Comparison of ENCODE assay signal across 15 mouse cellular contexts in genomic region chr16:90845038-90845437, GRCm38 (mm10). TPM values are rescaled to one million over a fixed set of nuclear protein-coding genes. Genes with fewer than 3 reads are reported as not detected.
DNase-seq lines count a peak whose midpoint lies in the region; ATAC-seq and TF ChIP-seq lines count a peak whose summit lies in the region.
"Had no signal": no experiment of that assay in that cellular context is flagged by ENCODE, and none has a peak within 500 bp of the region (broad histone marks: within the 10 kb centered on the region; RNA-seq: fewer than 3 reads in every experiment).

No protein-coding gene starts in this region.

- H3K27me3 ChIP-seq in heart, embryonic 14.5 days (ENCODE audit: control insufficient read depth, insufficient read depth, low read length) = no peaks in the 10 kb centered on the region
- no peaks in the 10 kb centered on the region for H3K27me3 ChIP-seq in heart, adult 2 months (ENCODE audit: control insufficient read depth, insufficient read depth, low read length)
- peaks cover 14% of the 10 kb centered on the region; the same call in 1 of the 2 replicates for H3K27me3 ChIP-seq in midbrain, embryonic 10.5 days (ENCODE audit: low read depth, poor library complexity, severe bottlenecking)
- H3K27me3 ChIP-seq in midbrain, embryonic 15.5 days (replicated peaks) = no peaks in the 10 kb centered on the region
- no peaks in the 10 kb centered on the region for H3K27me3 ChIP-seq in forebrain, embryonic 13.5 days
- no peaks in the 10 kb centered on the region for H3K27me3 ChIP-seq in midbrain, embryonic 16.5 days (ENCODE audit: control insufficient read depth, insufficient read depth, low read depth, low read length)
- H3K27me3 ChIP-seq in kidney, embryonic 14.5 days (ENCODE audit: control insufficient read depth, insufficient read depth, low read length) = no peaks in the 10 kb centered on the region
- H3K27me3 ChIP-seq: embryonic facial prominence, embryonic 13.5 days had no signal

- H3K27ac ChIP-seq in heart, embryonic 14.5 days (replicated peaks in 1 of 2; ENCODE audit: control insufficient read depth in 1 of 2, insufficient read depth in 1 of 2, low read depth in 2 of 2, low read length in 2 of 2) = peak overlapping the region; percentile 81 to 84
- H3K27ac ChIP-seq in heart, adult 2 months = no peak overlapping the region
- peak overlapping the region; percentile 46 for H3K27ac ChIP-seq in midbrain, embryonic 10.5 days (replicated peaks)
- no peak overlapping the region for H3K27ac ChIP-seq in midbrain, embryonic 15.5 days
- peak overlapping the region; percentile 74 for H3K27ac ChIP-seq in forebrain, embryonic 13.5 days
- 0 out of 2 replicates have a peak overlapping the region, but pooled peaks have one; percentile 19 for H3K27ac ChIP-seq in midbrain, embryonic 16.5 days (ENCODE audit: low read length)
- no peak overlapping the region for H3K27ac ChIP-seq in kidney, embryonic 14.5 days (ENCODE audit: low read depth, low read length)
- H3K27ac ChIP-seq: embryonic facial prominence, embryonic 13.5 days; liver, embryonic 12.5 days had no signal

- no peak for TF ChIP-seq CTCF in heart, adult 2 months (IDR thresholded peaks at IDR 0.05)

- H3K9ac ChIP-seq in heart, embryonic 14.5 days (ENCODE audit: low read length) = 0 out of 2 replicates have a peak overlapping the region, but pooled peaks have one; percentile 12
- no peak overlapping the region for H3K9ac ChIP-seq in heart, adult 2 months (ENCODE audit: low read depth, low read length)
- no peak overlapping the region for H3K9ac ChIP-seq in midbrain, embryonic 15.5 days
- H3K9ac ChIP-seq in forebrain, embryonic 13.5 days = no peak overlapping the region
- no peak overlapping the region for H3K9ac ChIP-seq in midbrain, embryonic 16.5 days (ENCODE audit: low read depth, low read length)
- H3K9ac ChIP-seq in kidney, embryonic 14.5 days (ENCODE audit: low read depth, low read length) = no peak overlapping the region
- H3K9ac ChIP-seq: embryonic facial prominence, embryonic 13.5 days; liver, embryonic 12.5 days had no signal

- H3K4me2 ChIP-seq in heart, embryonic 14.5 days (ENCODE audit: low read length) = peak overlapping the region; percentile 35
- no peak overlapping the region for H3K4me2 ChIP-seq in midbrain, embryonic 15.5 days
- peak overlapping the region; percentile 12; the same call in 1 of the 2 replicates for H3K4me2 ChIP-seq in forebrain, embryonic 13.5 days
- H3K4me2 ChIP-seq in midbrain, embryonic 16.5 days (ENCODE audit: low read length) = no peak overlapping the region
- H3K4me2 ChIP-seq in kidney, embryonic 14.5 days (replicated peaks; ENCODE audit: low read depth, low read length) = no peak overlapping the region
- H3K4me2 ChIP-seq: embryonic facial prominence, embryonic 13.5 days; liver, embryonic 12.5 days had no signal

- WGBS in heart, embryonic 14.5 days = 33% methylated on average over 6 of the region's 6 CpGs
- 27% methylated on average over 6 of the region's 6 CpGs for WGBS in heart, adult 2 months
- WGBS in midbrain, embryonic 10.5 days = 87% methylated on average over 6 of the region's 6 CpGs
- WGBS in midbrain, embryonic 15.5 days = 40% methylated on average over 6 of the region's 6 CpGs
- whole genome bisulfite sequencing in forebrain, embryonic 13.5 days = 42% methylated on average over 6 of the region's 6 CpGs
- 53% methylated on average over 6 of the region's 6 CpGs for WGBS in midbrain, embryonic 16.5 days
- 81% methylated on average over 6 of the region's 6 CpGs for WGBS in kidney, embryonic 14.5 days

- intact Hi-C loops in heart, adult 2 months (cut with DNase I) = no loop called here

- TF ChIP-seq POLR2A in heart, adult 2 months (IDR thresholded peaks at IDR 0.05; ENCODE audit: insufficient read depth, low read depth, low read length) = no peak

- no peaks in the 10 kb centered on the region for H3K36me3 ChIP-seq in heart, embryonic 14.5 days (ENCODE audit: control insufficient read depth, insufficient read depth, low read length)
- H3K36me3 ChIP-seq in heart, adult 2 months (ENCODE audit: control insufficient read depth, insufficient read depth, low read length) = no peaks in the 10 kb centered on the region
- H3K36me3 ChIP-seq in midbrain, embryonic 10.5 days = no peaks in the 10 kb centered on the region
- no peaks in the 10 kb centered on the region for H3K36me3 ChIP-seq in midbrain, embryonic 15.5 days (replicated peaks)
- no peaks in the 10 kb centered on the region for H3K36me3 ChIP-seq in forebrain, embryonic 13.5 days (ENCODE audit: poor library complexity, severe bottlenecking)
- no peaks in the 10 kb centered on the region for H3K36me3 ChIP-seq in midbrain, embryonic 16.5 days (ENCODE audit: control insufficient read depth, insufficient read depth, low read length)
- H3K36me3 ChIP-seq in kidney, embryonic 14.5 days (ENCODE audit: control insufficient read depth, insufficient read depth, low read length) = no peaks in the 10 kb centered on the region
- H3K36me3 ChIP-seq: embryonic facial prominence, embryonic 13.5 days; liver, embryonic 12.5 days had no signal

- no peak for TF ChIP-seq EP300 in heart, adult 2 months (IDR thresholded peaks at IDR 0.05; ENCODE audit: insufficient read depth, low read depth, low read length)

- H3K79me2 ChIP-seq in heart, adult 2 months (replicated peaks; ENCODE audit: control insufficient read depth, insufficient read depth, low read length) = no peaks in the 10 kb centered on the region

- H3K4me3 ChIP-seq in heart, embryonic 14.5 days (ENCODE audit: control insufficient read depth in 1 of 2, insufficient read depth in 1 of 2, low read depth in 1 of 2, low read length in 2 of 2) = no peak overlapping the region
- H3K4me3 ChIP-seq in heart, adult 2 months = no peak overlapping the region
- H3K4me3 ChIP-seq in midbrain, embryonic 10.5 days = no peak overlapping the region
- no peak overlapping the region for H3K4me3 ChIP-seq in midbrain, embryonic 15.5 days
- H3K4me3 ChIP-seq in forebrain, embryonic 13.5 days = no peak overlapping the region
- no peak overlapping the region for H3K4me3 ChIP-seq in midbrain, embryonic 16.5 days (ENCODE audit: low read depth, low read length)
- no peak overlapping the region for H3K4me3 ChIP-seq in kidney, embryonic 14.5 days (ENCODE audit: low read length)
- H3K4me3 ChIP-seq: embryonic facial prominence, embryonic 13.5 days; liver, embryonic 12.5 days had no signal

- peaks cover 23 to 33% of the 10 kb centered on the region in 2 experiments; a peak in 3 of 4 replicates for H3K4me1 ChIP-seq in heart, embryonic 14.5 days (ENCODE audit: control insufficient read depth in 2 of 2, insufficient read depth in 2 of 2, low read length in 2 of 2)
- H3K4me1 ChIP-seq in heart, adult 2 months (ENCODE audit: control insufficient read depth, insufficient read depth, low read length) = no peaks in the 10 kb centered on the region
- peaks cover 71% of the 10 kb centered on the region for H3K4me1 ChIP-seq in midbrain, embryonic 10.5 days
- H3K4me1 ChIP-seq in midbrain, embryonic 15.5 days = peaks cover 16% of the 10 kb centered on the region
- H3K4me1 ChIP-seq in forebrain, embryonic 13.5 days = peaks cover 69% of the 10 kb centered on the region
- peaks cover 7% of the 10 kb centered on the region; the same call in 1 of the 2 replicates for H3K4me1 ChIP-seq in midbrain, embryonic 16.5 days (ENCODE audit: control insufficient read depth, insufficient read depth, low read length)
- H3K4me1 ChIP-seq in kidney, embryonic 14.5 days (ENCODE audit: control insufficient read depth, insufficient read depth, low read length) = 0 out of 2 replicates have a peak, but pooled peaks cover 10% of the 10 kb centered on the region
- H3K4me1 ChIP-seq: liver, embryonic 12.5 days had no signal

- no peak for DNase-seq in heart, adult 2 months
- DNase-seq in midbrain, embryonic 10.5 days (ENCODE audit: low spot score) = no peak
- DNase-seq in adrenal gland, postnatal 36 days = no peak
- DNase-seq: cerebellum, postnatal 25 days; heart, postnatal 14 days; kidney, adult 2 months had no signal

- no peaks in the 10 kb centered on the region for H3K9me3 ChIP-seq in heart, embryonic 14.5 days (ENCODE audit: control insufficient read depth, low read length)
- H3K9me3 ChIP-seq in midbrain, embryonic 10.5 days (replicated peaks) = no peaks in the 10 kb centered on the region
- no peaks in the 10 kb centered on the region for H3K9me3 ChIP-seq in midbrain, embryonic 15.5 days
- H3K9me3 ChIP-seq in forebrain, embryonic 13.5 days (replicated peaks) = no peaks in the 10 kb centered on the region; the same call in 1 of the 2 replicates
- no peaks in the 10 kb centered on the region; the same call in 1 of the 2 replicates for H3K9me3 ChIP-seq in midbrain, embryonic 16.5 days (replicated peaks; ENCODE audit: control insufficient read depth, low read length, poor library complexity, severe bottlenecking)
- H3K9me3 ChIP-seq in kidney, embryonic 14.5 days (ENCODE audit: control insufficient read depth, low read length) = no peaks in the 10 kb centered on the region
- H3K9me3 ChIP-seq: embryonic facial prominence, embryonic 13.5 days; liver, embryonic 12.5 days had no signal

- peak; percentile 31; the same call in 1 of the 2 replicates for ATAC-seq in heart, embryonic 14.5 days (ENCODE audit: insufficient number of reproducible peaks, insufficient read depth, low FRiP score, low read depth)
- ATAC-seq in midbrain, embryonic 15.5 days (replicated peaks) = no peak
- peak; percentile 53 for ATAC-seq in forebrain, embryonic 13.5 days
- no peak for ATAC-seq in midbrain, embryonic 16.5 days
- ATAC-seq in kidney, embryonic 14.5 days (ENCODE audit: low FRiP score, low TSS enrichment) = no peak
- ATAC-seq: CD4-positive, CD25-positive, alpha-beta regulatory T cell, adult 4 months; liver, embryonic 12.5 days had no signal

RNA-seq across cellular contexts. Expression of gene Eva1c, which starts 18.5 kb away (rescaled TPM):
- 3.0 and 3.3 TPM in 2 replicates for polyA plus RNA-seq in heart, embryonic 14.5 days (2014; fragmentation: Nextera tagmentation; extraction: Ambion mirVana)
- total RNA-seq in heart, adult 2 months (2021) = 1 to 10 TPM; 1.3 to 2.1 TPM
- polyA plus RNA-seq in heart, adult 2 months (2012; rRNA removed) = 0.92 and 1.6 TPM in 2 replicates
- 0.96 and 1.8 TPM in 2 replicates for polyA plus RNA-seq in midbrain, embryonic 10.5 days (2016; fragmentation: Nextera tagmentation; extraction: Ambion mirVana)
- 2.5 and 5.0 TPM in 2 replicates for polyA plus RNA-seq in midbrain, embryonic 15.5 days (2015; fragmentation: Nextera tagmentation; extraction: Ambion mirVana)
- polyA plus RNA-seq in forebrain, embryonic 13.5 days (2015; fragmentation: Nextera tagmentation; extraction: Ambion mirVana) = 4.3 and 5.2 TPM in 2 replicates
- polyA plus RNA-seq in midbrain, embryonic 16.5 days (2015; fragmentation: Nextera tagmentation; extraction: Ambion mirVana) = 1.8 and 2.8 TPM in 2 replicates
- 0.20 and 0.51 TPM in 2 replicates for polyA plus RNA-seq in kidney, embryonic 14.5 days (2014; fragmentation: Nextera tagmentation; extraction: Ambion mirVana)
- total RNA-seq in adrenal gland, postnatal 36 days (2021) = 1 to 10 TPM; 2.8 to 7.5 TPM
- total RNA-seq: megakaryocyte-erythroid progenitor cell, adult 5-6 weeks had no signal
- polyA plus RNA-seq: CD4-positive, CD25-positive, alpha-beta regulatory T cell, adult 4 months had no signal

RNA-seq across cellular contexts. Expression of gene Urb1, which starts 34.8 kb away (rescaled TPM):
- 7.2 and 7.6 TPM in 2 replicates for polyA plus RNA-seq in heart, embryonic 14.5 days (2014; fragmentation: Nextera tagmentation; extraction: Ambion mirVana)
- total RNA-seq in heart, adult 2 months (2021) = 1 to 10 TPM; 5.5 to 6.1 TPM
- polyA plus RNA-seq in heart, adult 2 months (2012; rRNA removed) = 2.6 and 3.0 TPM in 2 replicates
- polyA plus RNA-seq in midbrain, embryonic 10.5 days (2016; fragmentation: Nextera tagmentation; extraction: Ambion mirVana) = 10.7 and 11.0 TPM in 2 replicates
- 9.8 and 10.4 TPM in 2 replicates for polyA plus RNA-seq in midbrain, embryonic 15.5 days (2015; fragmentation: Nextera tagmentation; extraction: Ambion mirVana)
- polyA plus RNA-seq in forebrain, embryonic 13.5 days (2015; fragmentation: Nextera tagmentation; extraction: Ambion mirVana) = 8.8 and 9.7 TPM in 2 replicates
- 7.2 and 7.5 TPM in 2 replicates for polyA plus RNA-seq in midbrain, embryonic 16.5 days (2015; fragmentation: Nextera tagmentation; extraction: Ambion mirVana)
- polyA plus RNA-seq in kidney, embryonic 14.5 days (2014; fragmentation: Nextera tagmentation; extraction: Ambion mirVana) = 10.5 and 13.5 TPM in 2 replicates
- 10 to 100 TPM; 13.0 to 18.7 TPM for total RNA-seq in adrenal gland, postnatal 36 days (2021)

Comparison
In these comparisons a context has a peak if more than half of its experiments do, and no peak if none do; other contexts are left out.
1. H3K27ac ChIP-seq: peak in heart, embryonic 14.5 days (2 of 2), midbrain, embryonic 10.5 days (single experiment), forebrain, embryonic 13.5 days (single experiment) and midbrain, embryonic 16.5 days (single experiment); none in heart, adult 2 months (single experiment), midbrain, embryonic 15.5 days (single experiment) and kidney, embryonic 14.5 days (single experiment).
2. ATAC-seq: peak in heart, embryonic 14.5 days (single experiment) and forebrain, embryonic 13.5 days (single experiment); none in midbrain, embryonic 15.5 days (single experiment), midbrain, embryonic 16.5 days (single experiment) and kidney, embryonic 14.5 days (single experiment).
3. H3K4me2 ChIP-seq: peak in heart, embryonic 14.5 days (single experiment) and forebrain, embryonic 13.5 days (single experiment); none in midbrain, embryonic 15.5 days (single experiment), midbrain, embryonic 16.5 days (single experiment) and kidney, embryonic 14.5 days (single experiment).